Mouse (Mus musculus) cerebellum, adult 8-10 months (tissue): ENCODE measurements around the gene Prr29.
A peak's percentile ranks its signal among the peaks of the same experiment; 100 is the strongest.

Source experiments
- DNase-seq: peaks from one replicate; pipeline ENCODE4 v3.0.0; 2022

The Prr29 gene

DNA sequence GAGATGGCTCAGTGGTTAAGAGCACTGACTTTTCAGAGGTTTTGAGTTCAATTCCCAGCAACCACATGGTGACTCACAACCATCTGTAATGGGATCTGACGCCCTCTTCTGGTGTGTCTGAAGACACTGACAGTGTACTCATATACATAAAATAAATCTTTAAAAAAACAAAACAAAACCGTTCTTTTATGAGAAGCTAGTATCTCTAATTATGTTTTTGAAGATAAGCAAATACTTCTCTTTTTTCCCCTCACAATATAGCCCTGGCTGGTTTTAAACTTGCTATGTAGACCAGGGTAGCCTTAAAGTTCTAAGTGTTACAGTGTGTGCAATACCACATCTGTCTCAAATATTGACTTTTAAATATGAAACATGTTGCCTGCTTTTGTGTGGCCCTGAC lies 45.9 kb downstream of the Prr29 start:
- no peak for DNase-seq

DNA sequence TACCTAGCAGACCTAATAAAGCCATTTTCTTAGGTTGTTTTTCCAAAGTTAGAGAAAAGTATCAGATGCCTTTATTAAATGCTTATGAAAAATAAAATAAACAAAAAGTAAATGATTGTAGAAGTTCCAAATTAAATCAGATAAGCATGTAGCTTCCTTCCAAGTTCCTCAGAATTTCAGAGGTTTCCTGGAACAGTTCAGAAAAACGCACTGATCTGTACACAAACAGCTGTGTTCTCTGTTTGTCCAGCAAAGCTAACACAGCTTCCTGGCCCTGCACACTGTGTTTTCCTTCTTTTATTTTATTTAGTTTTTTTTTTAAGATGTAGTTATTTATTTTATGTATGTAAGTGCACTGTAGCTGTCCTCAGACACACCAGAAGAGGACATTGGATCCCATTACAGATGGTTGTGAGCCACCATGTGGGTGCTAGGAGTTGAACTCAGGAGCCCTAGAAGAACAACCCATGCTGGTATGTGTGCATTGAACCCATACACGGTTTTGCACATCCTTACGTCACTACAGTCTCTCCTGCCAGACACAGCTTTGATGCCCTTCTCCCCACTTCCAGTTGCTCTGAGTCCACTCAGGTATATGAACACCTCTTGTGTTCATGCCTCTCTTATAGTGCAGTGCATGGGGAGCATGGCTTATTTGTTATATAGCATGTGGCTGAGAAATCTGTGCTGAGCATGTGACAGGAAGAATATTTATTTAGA lies 47.5 kb downstream of the Prr29 start:
- no peak for DNase-seq

GRCm38 (mm10) chr11:106416331-106416730 lies 51.1 kb downstream of the Prr29 start:
- DNase-seq = no peak

GRCm38 (mm10) chr11:106417860-106418259 lies 52.6 kb downstream of the Prr29 start:
- DNase-seq = no peak

DNA sequence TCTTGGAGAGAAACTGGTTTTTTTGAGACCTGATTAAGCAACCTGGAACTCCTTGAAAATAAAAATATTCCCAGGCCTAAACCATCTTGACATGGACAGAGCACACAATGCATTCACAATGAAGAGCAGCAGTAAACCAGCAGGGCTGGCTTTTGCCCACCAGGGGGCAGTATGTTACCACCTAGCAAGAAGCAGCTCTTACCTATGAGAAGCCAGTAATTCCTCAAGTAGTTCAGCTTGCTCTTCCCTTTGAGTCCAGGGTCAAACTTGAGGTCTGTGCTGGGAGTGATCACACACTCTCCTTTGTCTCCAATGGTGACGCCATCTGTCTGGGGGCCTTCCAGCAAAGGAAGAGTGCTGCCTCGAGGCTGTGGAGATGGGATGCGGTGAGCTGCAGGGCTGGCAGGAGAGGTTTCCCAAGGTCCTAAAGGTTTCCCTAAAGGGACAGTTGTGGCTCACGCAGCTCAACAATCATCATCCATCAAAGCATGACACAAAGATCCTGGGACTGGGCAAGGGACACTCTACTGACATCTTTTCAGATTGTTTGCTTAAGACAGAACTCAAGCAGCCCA lies 53.4 kb downstream of the Prr29 start:
- peak; percentile 77 for DNase-seq

DNA sequence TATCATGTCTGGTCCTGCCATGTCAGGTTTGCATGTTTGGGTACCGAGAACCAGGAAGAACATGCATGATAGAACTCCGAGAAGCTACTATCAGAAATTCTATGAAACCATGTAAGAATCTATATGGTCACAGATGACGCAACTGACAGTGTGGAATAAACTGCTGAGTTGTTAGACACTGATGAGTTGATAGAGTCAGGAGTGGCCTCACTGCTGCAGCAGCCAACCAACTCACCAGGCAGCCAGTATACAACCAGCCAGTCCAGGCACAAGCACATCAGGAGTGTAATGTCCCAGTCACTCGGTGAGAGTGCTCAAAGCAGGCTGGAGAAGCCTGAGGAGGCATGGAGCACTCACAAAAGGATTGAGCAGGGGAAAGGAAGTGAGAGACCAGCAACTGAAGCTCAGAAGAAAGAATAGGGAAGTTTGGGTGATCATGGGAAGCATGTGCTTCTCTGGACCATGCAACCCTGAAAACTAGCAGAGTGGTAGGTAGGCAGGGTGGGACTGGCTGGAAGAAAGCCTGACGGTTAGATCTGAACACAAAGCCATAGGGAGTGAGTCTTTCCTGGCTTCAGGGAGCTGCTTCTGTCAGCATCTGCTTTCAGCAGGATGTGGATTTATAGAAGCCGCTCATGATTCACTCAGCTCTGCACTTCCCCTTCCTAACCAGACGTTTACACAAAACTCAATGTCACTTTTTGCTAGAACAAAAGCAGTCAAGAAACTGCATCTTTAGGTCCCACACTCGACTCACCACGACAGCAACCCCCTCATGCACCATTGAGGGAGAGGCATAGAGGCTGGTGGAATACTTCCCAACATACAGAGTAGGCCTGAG lies 54.2 kb downstream of the Prr29 start:
- no peak for DNase-seq

DNA sequence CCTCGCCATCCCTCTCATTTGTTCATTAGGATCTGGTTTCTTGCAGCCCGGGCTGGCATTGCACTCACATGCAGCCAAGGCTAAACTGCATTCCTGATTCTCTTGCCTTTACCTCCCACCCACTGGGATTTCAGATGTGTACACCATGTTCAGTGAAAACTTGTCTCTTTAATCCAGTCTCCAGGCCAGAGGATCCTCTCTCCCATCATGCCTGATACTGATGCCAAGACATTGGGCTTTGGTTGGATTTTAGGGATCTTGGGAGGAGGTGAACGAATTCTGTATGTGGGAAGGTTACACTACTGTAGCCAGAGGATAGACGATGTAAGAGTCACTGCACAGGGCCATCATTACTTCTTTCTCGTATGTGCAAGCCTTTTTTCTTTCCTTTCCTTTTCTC lies 59.9 kb downstream of the Prr29 start:
- no peak for DNase-seq

DNA sequence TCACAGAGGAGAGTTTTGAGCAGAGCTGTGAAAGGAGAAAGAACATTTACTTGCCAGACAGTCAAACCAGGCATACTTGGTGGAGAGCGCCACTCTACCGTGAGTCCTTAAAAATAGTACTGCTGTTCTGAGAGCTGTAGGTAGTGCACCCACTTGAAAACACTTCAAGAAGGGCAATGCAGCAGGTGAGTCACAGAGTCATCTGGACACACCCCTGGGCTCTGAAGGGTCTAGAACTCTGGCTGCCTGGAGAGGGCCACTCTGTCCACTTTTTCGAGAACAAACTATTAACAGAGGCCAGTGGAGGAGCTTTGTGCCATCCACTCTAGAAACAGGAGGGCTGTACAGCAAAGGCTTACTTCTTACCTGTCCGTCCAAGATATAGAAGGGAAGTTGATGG lies 61.2 kb downstream of the Prr29 start:
- DNase-seq = no peak
